Mouse (Mus musculus): ENCODE measurements around the gene Zbtb38. TPM values are rescaled to one million over a fixed set of nuclear protein-coding genes. Genes with fewer than 3 reads are reported as not detected.

Zbtb38 gene
- total RNA-seq, 2 experiments from 2014 or later, result 60.0 to 97.3 TPM

- no peak for DNase-seq (ENCODE audit: low spot score in 2 of 2)
These were observed 10.4 kb upstream of the Zbtb38 start for GRCm38 (mm10) chr9:96763025-96763424.

- DNase-seq (ENCODE audit: low spot score in 2 of 2), result peak; percentile 51 to 53
These were observed 6.3 kb upstream of the Zbtb38 start for GRCm38 (mm10) chr9:96758749-96759597.

GRCm38 (mm10) chr9:96756638-96757435, 4.2 kb upstream of the Zbtb38 start:
- no peak for DNase-seq (ENCODE audit: low spot score in 2 of 2)

- no peak for DNase-seq (ENCODE audit: low spot score in 2 of 2)
These were observed 3.1 kb upstream of the Zbtb38 start for GRCm38 (mm10) chr9:96755761-96756160.

- DNase-seq (ENCODE audit: low spot score in 2 of 2), result no peak
These were observed 2.0 kb upstream of the Zbtb38 start for GRCm38 (mm10) chr9:96754625-96754969.

GRCm38 (mm10) chr9:96753921-96754624, 1.4 kb upstream of the Zbtb38 start:
- DNase-seq (ENCODE audit: low spot score in 2 of 2), result no peak

GRCm38 (mm10) chr9:96753392-96753791, 761 bp upstream of the Zbtb38 start:
- no peak for DNase-seq (ENCODE audit: low spot score in 2 of 2)

- no peak for DNase-seq (ENCODE audit: low spot score in 2 of 2)
These were observed 619 bp downstream of the Zbtb38 start for GRCm38 (mm10) chr9:96751821-96752602.

- no peak for DNase-seq (ENCODE audit: low spot score in 2 of 2)
These were observed 2.0 kb downstream of the Zbtb38 start for GRCm38 (mm10) chr9:96750636-96751035.

GRCm38 (mm10) chr9:96746527-96746926, 6.1 kb downstream of the Zbtb38 start:
- no peak for DNase-seq (ENCODE audit: low spot score in 2 of 2)

GRCm38 (mm10) chr9:96744909-96745308, 7.7 kb downstream of the Zbtb38 start:
- no peak for DNase-seq (ENCODE audit: low spot score in 2 of 2)

GRCm38 (mm10) chr9:96741365-96742085, 11.1 kb downstream of the Zbtb38 start:
- no peak for DNase-seq (ENCODE audit: low spot score in 2 of 2)

GRCm38 (mm10) chr9:96740712-96741364, 11.8 kb downstream of the Zbtb38 start:
- no peak for DNase-seq (ENCODE audit: low spot score in 2 of 2)

GRCm38 (mm10) chr9:96739808-96740711, 12.6 kb downstream of the Zbtb38 start:
- no peak for DNase-seq (ENCODE audit: low spot score in 2 of 2)

GRCm38 (mm10) chr9:96738563-96739355, 13.9 kb downstream of the Zbtb38 start:
- DNase-seq (ENCODE audit: low spot score in 2 of 2), result no peak

- no peak for DNase-seq (ENCODE audit: low spot score in 2 of 2)
These were observed 16.7 kb downstream of the Zbtb38 start for GRCm38 (mm10) chr9:96735946-96736345.

GRCm38 (mm10) chr9:96733425-96733717, 19.3 kb downstream of the Zbtb38 start:
- DNase-seq (ENCODE audit: low spot score in 2 of 2), result no peak
